Mouse (Mus musculus) heart, embryonic 10.5 days (tissue): ENCODE measurements around the gene Gm16442. TPM values are rescaled to one million over a fixed set of nuclear protein-coding genes. Genes with fewer than 3 reads are reported as not detected.
"Not testable (repeated sequence)": the region's sequence is repeated elsewhere in the genome, so short reads cannot be mapped to it uniquely, and the experiment has no call there.

Experiments used
- DNase-seq: peaks from one replicate; pipeline ENCODE4 v3.0.0-alpha.2; 2017; ENCODE audit warnings: low spot score
- H3K27ac ChIP-seq: fragments of 300-500 bp; sonication (generic); 2 replicates; pipeline ENCODE4 v1.5.1; 2016; ENCODE audit warnings: mild to moderate bottlenecking
- H3K27me3 ChIP-seq: fragments of 300-500 bp; sonication (generic); 2 replicates; pipeline ENCODE4 v1.6.1; 2016; ENCODE audit warnings: mild to moderate bottlenecking; ENCODE audit not compliant: poor library complexity, insufficient read depth, severe bottlenecking
- H3K36me3 ChIP-seq: fragments of 300-500 bp; sonication (generic); 2 replicates; pipeline ENCODE4 v1.6.1; 2016; ENCODE audit warnings: mild to moderate bottlenecking, moderate library complexity
- H3K4me1 ChIP-seq: fragments of 300-500 bp; sonication (generic); 2 replicates; pipeline ENCODE4 v1.6.1; 2016; ENCODE audit warnings: mild to moderate bottlenecking
- H3K4me3 ChIP-seq: fragments of 300-500 bp; sonication (generic); 2 replicates; pipeline ENCODE4 v1.5.1; 2016; ENCODE audit warnings: mild to moderate bottlenecking, moderate library complexity
- H3K9me3 ChIP-seq: fragments of 300-500 bp; sonication (generic); 2 replicates; pipeline ENCODE4 v1.6.1; 2016; ENCODE audit warnings: mild to moderate bottlenecking, moderate library complexity
- WGBS: fragments of 180-500 bp; shearing (Covaris S2); methylation state at CpG from one replicate; pipeline ENCODE4 v1.1.7; 2016; 5-methylcytosine and 5-hydroxymethylcytosine counted together
- polyA plus RNA-seq: library from polyadenylated mRNA; unstranded; fragments of >200 nt; fragmentation: Nextera tagmentation; extraction: Ambion mirVana; gene quantifications from 2 replicates; pipeline ENCODE4 v1.2.1, GENCODE M21; 2016

The Gm16442 gene
- polyA plus RNA-seq = not detected in 2 replicates

GRCm38 (mm10) chr7:20122479-20122878, at the start of gene Gm16442:
Gene Gm16442, minus strand, starts transcription at chr7:20122579.
- not testable (repeated sequence) for H3K27me3 ChIP-seq, H3K9me3 ChIP-seq, H3K27ac ChIP-seq, H3K36me3 ChIP-seq, H3K4me3 ChIP-seq, DNase-seq, H3K4me1 ChIP-seq
- no CpG with 5 or more reads among the region's 2 CpGs for WGBS

GRCm38 (mm10) chr7:20168277-20168676, 45.9 kb upstream of the Gm16442 start, which contains the start of gene Vmn1r94:
Gene Vmn1r94, minus strand, starts transcription at chr7:20168377.
- H3K4me3 ChIP-seq, H3K27ac ChIP-seq, H3K9me3 ChIP-seq, H3K4me1 ChIP-seq, H3K36me3 ChIP-seq, H3K27me3 ChIP-seq, DNase-seq: not testable (repeated sequence)
- no CpG with 5 or more reads among the region's 3 CpGs for WGBS

GRCm38 (mm10) chr7:20138988-20139387, 16.6 kb upstream of the Gm16442 start, which contains the start of gene Vmn1r93:
Gene Vmn1r93, minus strand, starts transcription at chr7:20139088.
- not testable (repeated sequence) for H3K36me3 ChIP-seq
- WGBS = no CpG with 5 or more reads among the region's 5 CpGs

GRCm38 (mm10) chr7:20099380-20099779, 23.0 kb downstream of the Gm16442 start, which contains the start of gene Vmn1r91:
Gene Vmn1r91, plus strand, starts transcription at chr7:20099680.
- not testable (repeated sequence) for H3K27ac ChIP-seq, H3K27me3 ChIP-seq, DNase-seq, H3K4me1 ChIP-seq, H3K9me3 ChIP-seq, H3K4me3 ChIP-seq, H3K36me3 ChIP-seq
- WGBS = 76% methylated on average over 5 of the region's 5 CpGs

More at GRCm38 (mm10) chr7:20138988-20139387, 16.6 kb upstream of the Gm16442 start, which contains the start of gene Vmn1r93:
- not testable (repeated sequence) for H3K9me3 ChIP-seq, H3K4me1 ChIP-seq, H3K27ac ChIP-seq, H3K4me3 ChIP-seq, H3K27me3 ChIP-seq, DNase-seq

GRCm38 (mm10) chr7:20078118-20078517, 44.3 kb downstream of the Gm16442 start:
- DNase-seq = peak; percentile 74
- H3K27me3 ChIP-seq, H3K4me3 ChIP-seq, H3K4me1 ChIP-seq, H3K27ac ChIP-seq, H3K36me3 ChIP-seq, H3K9me3 ChIP-seq: not testable (repeated sequence)
- 66% methylated on average over 18 of the region's 18 CpGs for WGBS

Other genes with a start within 250 kb of the Gm16442 start
- gene Ceacam19, start 234.6 kb downstream of the Gm16442 start, polyA plus RNA-seq = not detected in 2 replicates
- 12.9 and 15.0 TPM in 2 replicates for gene Pvr, start 201.4 kb downstream of the Gm16442 start, polyA plus RNA-seq
- gene Igsf23, start 171.8 kb downstream of the Gm16442 start, polyA plus RNA-seq = 1.3 and 2.1 TPM in 2 replicates
- not detected in 2 replicates for gene Ceacam20, start 157.2 kb downstream of the Gm16442 start, polyA plus RNA-seq
- 0.05 TPM in 1 of 2 replicates, not detected in the other for gene Nlrp9b, start 131.1 kb downstream of the Gm16442 start, polyA plus RNA-seq
- not detected in 2 replicates for gene Vmn1r91, start 22.9 kb downstream of the Gm16442 start, polyA plus RNA-seq
- gene Vmn1r93, start 16.5 kb upstream of the Gm16442 start, polyA plus RNA-seq = not detected in 2 replicates
- not detected in 2 replicates for gene Vmn1r94, start 45.8 kb upstream of the Gm16442 start, polyA plus RNA-seq
- gene Vmn1r95, start 71.1 kb upstream of the Gm16442 start, polyA plus RNA-seq = not detected in 2 replicates
- gene Gm6164, start 83.0 kb upstream of the Gm16442 start, polyA plus RNA-seq = not detected in 2 replicates
- not detected in 2 replicates for gene Gm4498, start 111.2 kb upstream of the Gm16442 start, polyA plus RNA-seq
- not detected in 2 replicates for gene Gm5890, start 140.3 kb upstream of the Gm16442 start, polyA plus RNA-seq
- not detected in 2 replicates for gene Gm4133, start 211.5 kb upstream of the Gm16442 start, polyA plus RNA-seq